Mouse (Mus musculus) hindbrain, embryonic 10.5 days (tissue): ENCODE data around the gene Mthfsd. TPM values are rescaled to one million over a fixed set of nuclear protein-coding genes. Genes with fewer than 3 reads are reported as not detected.

Source experiments
- DNase-seq: peaks from one replicate; pipeline ENCODE4 v3.0.0-alpha.2; 2017; ENCODE audit warnings: low spot score
- H3K27ac ChIP-seq: fragments of 300-500 bp; sonication (generic); 2 replicates; pipeline ENCODE4 v1.5.1; 2016; ENCODE audit warnings: mild to moderate bottlenecking, moderate library complexity
- H3K27me3 ChIP-seq: fragments of 300-500 bp; sonication (generic); 2 replicates; pipeline ENCODE4 v1.6.1; 2016; ENCODE audit warnings: mild to moderate bottlenecking; ENCODE audit not compliant: poor library complexity, insufficient read depth, severe bottlenecking
- H3K36me3 ChIP-seq: fragments of 300-500 bp; sonication (generic); 2 replicates; pipeline ENCODE4 v1.6.1; 2016; ENCODE audit warnings: mild to moderate bottlenecking, moderate library complexity
- H3K4me1 ChIP-seq: fragments of 300-500 bp; sonication (generic); replicated peaks from 2 replicates; pipeline ENCODE4 v1.6.1; 2016; ENCODE audit warnings: mild to moderate bottlenecking
- H3K4me3 ChIP-seq: fragments of 300-500 bp; sonication (generic); 2 replicates; pipeline ENCODE4 v1.5.1; 2016; ENCODE audit warnings: mild to moderate bottlenecking, moderate library complexity
- H3K9me3 ChIP-seq: fragments of 300-500 bp; sonication (generic); 2 replicates; pipeline ENCODE4 v1.6.1; 2016; ENCODE audit warnings: mild to moderate bottlenecking, moderate library complexity
- WGBS: fragments of 180-500 bp; shearing (Covaris S2); methylation state at CpG from one replicate; pipeline ENCODE4 v1.1.7; 2016; 5-methylcytosine and 5-hydroxymethylcytosine counted together
- polyA plus RNA-seq: library from polyadenylated mRNA; unstranded; fragments of >200 nt; fragmentation: Nextera tagmentation; extraction: Ambion mirVana; gene quantifications from 2 replicates; pipeline ENCODE4 v1.2.1, GENCODE M21; 2016

Mthfsd gene
- polyA plus RNA-seq, 1 experiment from 2014 or later: 68.2 TPM

- Histone ChIP-seq H3K9me3 (no peaks in the 10 kb centered on the region), H3K27ac (peak overlapping the region; percentile 4; the same call in 1 of the 2 replicates), H3K4me3 (peak overlapping the region; percentile 59), H3K4me1 (peaks cover 41% of the 10 kb centered on the region), H3K36me3 (no peaks in the 10 kb centered on the region), H3K27me3 (peaks cover 100% of the 10 kb centered on the region)
- DNase-seq: peak; percentile 77
- WGBS: under 1% methylated on average over 89 of the region's 89 CpGs
These were observed 24.9 kb downstream of the Mthfsd start for GRCm38 (mm10) chr8:121083093-121083935.

DNA sequence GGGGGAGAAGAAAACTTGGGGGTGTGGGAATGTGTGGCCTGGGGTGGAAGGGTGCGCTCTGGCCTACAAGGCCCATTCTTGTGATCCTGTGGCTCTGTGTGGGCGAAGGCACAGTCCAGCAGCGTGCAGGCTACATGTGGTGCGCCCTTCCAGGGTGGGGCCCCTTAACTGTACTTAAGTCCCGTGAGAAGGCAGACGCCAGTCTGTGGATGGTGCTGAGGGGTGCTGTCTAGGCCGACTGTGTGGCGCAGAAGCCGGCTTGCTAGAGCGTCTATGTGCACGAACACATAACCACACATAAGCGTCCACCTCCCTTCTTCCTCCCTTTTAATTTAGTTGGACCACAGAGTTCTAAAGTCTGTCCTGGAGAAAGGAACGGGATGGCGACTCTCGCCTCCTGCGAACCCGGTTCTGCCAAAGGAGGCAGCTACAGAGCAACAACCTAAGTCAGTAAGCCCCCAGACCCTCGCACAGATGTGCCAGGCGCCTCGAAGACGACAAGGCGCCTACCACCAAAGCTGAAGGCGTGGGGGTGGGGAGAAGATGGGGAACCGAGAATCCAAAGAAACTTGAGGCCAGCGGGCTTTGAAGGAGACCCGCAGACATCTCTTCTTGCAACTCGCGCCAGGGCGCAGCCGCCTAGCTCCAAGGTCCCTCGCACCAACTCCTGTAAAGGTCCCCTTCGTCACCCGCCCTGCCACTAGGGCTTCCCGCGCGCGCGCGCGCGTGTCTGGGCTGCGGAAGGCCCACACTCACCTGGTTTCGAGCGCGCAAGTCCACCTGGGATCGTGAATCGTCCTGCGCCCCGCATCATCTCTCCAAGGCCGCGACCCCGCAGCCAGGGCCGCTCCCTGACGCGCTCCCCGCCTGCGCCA is 25.7 kb downstream of the Mthfsd start:
- Histone ChIP-seq H3K36me3 (no peaks in the 10 kb centered on the region), H3K27ac (no peak overlapping the region), H3K4me3 (peak overlapping the region; percentile 59), H3K4me1 (peaks cover 41% of the 10 kb centered on the region), H3K9me3 (no peaks in the 10 kb centered on the region), H3K27me3 (peaks cover 100% of the 10 kb centered on the region)
- peak; percentile 50 for DNase-seq
- 1% methylated on average over 57 of the region's 57 CpGs for WGBS

- WGBS: 2% methylated on average over 7 of the region's 7 CpGs
- Histone ChIP-seq H3K4me1 (peaks cover 41% of the 10 kb centered on the region), H3K36me3 (no peaks in the 10 kb centered on the region), H3K27ac (no peak overlapping the region), H3K27me3 (peaks cover 100% of the 10 kb centered on the region), H3K9me3 (no peaks in the 10 kb centered on the region), H3K4me3 (no peak overlapping the region)
- DNase-seq: peak; percentile 6
These were observed 26.8 kb downstream of the Mthfsd start for GRCm38 (mm10) chr8:121081398-121081797.

GRCm38 (mm10) chr8:121080361-121081090 is 27.7 kb downstream of the Mthfsd start:
- H3K36me3 ChIP-seq: no peaks in the 10 kb centered on the region
- H3K27me3 ChIP-seq: peaks cover 100% of the 10 kb centered on the region
- H3K4me1 ChIP-seq: peaks cover 44% of the 10 kb centered on the region
- H3K4me3 ChIP-seq: no peak overlapping the region
- under 1% methylated on average over 49 of the region's 49 CpGs for WGBS
- H3K9me3 ChIP-seq: no peaks in the 10 kb centered on the region
- peak; percentile 46 for DNase-seq
- H3K27ac ChIP-seq: no peak overlapping the region

DNA sequence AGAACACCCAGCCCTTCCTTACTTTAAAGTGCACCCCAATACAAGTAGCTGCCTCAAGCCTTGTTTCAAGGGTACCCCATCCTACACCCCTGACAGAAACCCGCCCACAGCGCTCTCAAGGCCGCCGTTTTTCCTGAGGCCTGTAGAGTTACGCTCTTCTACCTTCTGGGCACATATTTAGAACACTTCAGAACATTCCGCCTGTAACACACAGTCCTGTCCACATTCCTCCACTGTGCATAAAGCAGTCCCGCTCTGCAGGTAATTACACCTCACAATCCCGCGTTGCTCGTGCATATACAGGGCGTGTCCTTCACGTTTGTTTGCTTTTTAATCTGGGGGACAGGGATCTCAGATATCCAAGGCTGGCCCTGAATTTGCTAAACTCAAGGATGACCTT is 28.2 kb downstream of the Mthfsd start:
- no peaks in the 10 kb centered on the region for H3K36me3 ChIP-seq
- H3K9me3 ChIP-seq: no peaks in the 10 kb centered on the region
- peaks cover 100% of the 10 kb centered on the region for H3K27me3 ChIP-seq
- DNase-seq: peak; percentile 43
- H3K4me3 ChIP-seq: no peak overlapping the region
- no peak overlapping the region for H3K27ac ChIP-seq
- H3K4me1 ChIP-seq: peaks cover 41% of the 10 kb centered on the region
- 3% methylated on average over 12 of the region's 12 CpGs for WGBS

DNA sequence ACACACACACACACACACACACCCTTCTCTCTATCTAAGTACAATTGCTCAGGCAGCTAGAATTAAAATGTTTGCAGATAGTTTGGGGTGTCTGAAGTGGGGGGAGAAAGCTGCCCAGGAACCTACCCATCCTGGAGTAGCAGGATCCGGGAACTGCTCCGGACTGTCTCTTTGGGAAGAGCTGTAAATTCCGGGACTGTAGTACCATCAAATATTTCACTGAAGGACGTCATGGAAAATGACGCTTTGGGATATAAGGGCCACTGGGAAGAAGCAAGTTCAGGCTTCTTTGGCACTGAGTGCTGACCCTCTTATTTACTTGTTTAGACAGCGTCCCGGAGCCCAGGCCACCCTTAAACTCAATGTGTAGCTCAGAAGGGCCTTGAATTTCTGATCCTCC is 29.0 kb downstream of the Mthfsd start:
- Histone ChIP-seq H3K36me3 (no peaks in the 10 kb centered on the region), H3K4me1 (peaks cover 33% of the 10 kb centered on the region), H3K27me3 (peaks cover 100% of the 10 kb centered on the region), H3K9me3 (no peaks in the 10 kb centered on the region), H3K27ac (no peak overlapping the region), H3K4me3 (no peak overlapping the region)
- no peak for DNase-seq
- WGBS: 2% methylated on average over 7 of the region's 7 CpGs

DNA sequence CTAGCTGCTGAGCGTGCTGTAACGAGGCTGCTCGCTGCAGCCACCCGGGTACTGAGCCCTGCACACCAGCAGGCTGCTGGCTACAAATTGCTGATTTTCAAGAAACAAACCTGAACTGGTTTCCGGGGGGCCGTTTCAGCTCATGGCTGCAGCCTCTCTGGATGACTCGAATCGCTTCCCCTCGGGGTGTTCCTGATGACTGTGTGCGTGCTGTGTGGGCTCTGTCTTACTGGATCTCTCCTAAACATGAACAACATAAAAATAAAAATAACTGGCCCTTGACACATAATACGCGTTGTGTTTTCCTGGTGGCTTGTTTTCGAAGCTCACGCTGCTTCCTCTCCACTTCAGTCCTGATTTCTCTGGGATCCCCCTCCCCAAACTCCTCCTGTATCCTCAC is 29.5 kb downstream of the Mthfsd start:
- H3K4me3 ChIP-seq: no peak overlapping the region
- H3K36me3 ChIP-seq: no peaks in the 10 kb centered on the region
- H3K27ac ChIP-seq: no peak overlapping the region
- H3K4me1 ChIP-seq: peaks cover 29% of the 10 kb centered on the region
- 2% methylated on average over 14 of the region's 14 CpGs for WGBS
- H3K27me3 ChIP-seq: peaks cover 100% of the 10 kb centered on the region
- no peaks in the 10 kb centered on the region for H3K9me3 ChIP-seq
- peak; percentile 28 for DNase-seq

- H3K4me1 ChIP-seq: peaks cover 26% of the 10 kb centered on the region
- 7% methylated on average over 7 of the region's 7 CpGs for WGBS
- H3K9me3 ChIP-seq: no peaks in the 10 kb centered on the region
- H3K4me3 ChIP-seq: no peak overlapping the region
- DNase-seq: peak; percentile 11
- no peak overlapping the region for H3K27ac ChIP-seq
- peaks cover 100% of the 10 kb centered on the region for H3K27me3 ChIP-seq
- no peaks in the 10 kb centered on the region for H3K36me3 ChIP-seq
These were observed 31.6 kb downstream of the Mthfsd start for GRCm38 (mm10) chr8:121076555-121076954.

- no peaks in the 10 kb centered on the region for H3K9me3 ChIP-seq
- peaks cover 28% of the 10 kb centered on the region for H3K4me1 ChIP-seq
- DNase-seq: peak; percentile 41
- no peak overlapping the region for H3K27ac ChIP-seq
- 1% methylated on average over 13 of the region's 13 CpGs for WGBS
- no peaks in the 10 kb centered on the region for H3K36me3 ChIP-seq
- H3K27me3 ChIP-seq: peaks cover 100% of the 10 kb centered on the region
- no peak overlapping the region for H3K4me3 ChIP-seq
These were observed 32.3 kb downstream of the Mthfsd start for GRCm38 (mm10) chr8:121075936-121076335.

- peaks cover 100% of the 10 kb centered on the region for H3K27me3 ChIP-seq
- DNase-seq: no peak
- WGBS: 1% methylated on average over 10 of the region's 10 CpGs
- H3K36me3 ChIP-seq: no peaks in the 10 kb centered on the region
- no peaks in the 10 kb centered on the region for H3K9me3 ChIP-seq
- H3K4me3 ChIP-seq: no peak overlapping the region
- H3K4me1 ChIP-seq: peaks cover 27% of the 10 kb centered on the region
- no peak overlapping the region for H3K27ac ChIP-seq
These were observed 33.4 kb downstream of the Mthfsd start for GRCm38 (mm10) chr8:121074848-121075145.

DNA sequence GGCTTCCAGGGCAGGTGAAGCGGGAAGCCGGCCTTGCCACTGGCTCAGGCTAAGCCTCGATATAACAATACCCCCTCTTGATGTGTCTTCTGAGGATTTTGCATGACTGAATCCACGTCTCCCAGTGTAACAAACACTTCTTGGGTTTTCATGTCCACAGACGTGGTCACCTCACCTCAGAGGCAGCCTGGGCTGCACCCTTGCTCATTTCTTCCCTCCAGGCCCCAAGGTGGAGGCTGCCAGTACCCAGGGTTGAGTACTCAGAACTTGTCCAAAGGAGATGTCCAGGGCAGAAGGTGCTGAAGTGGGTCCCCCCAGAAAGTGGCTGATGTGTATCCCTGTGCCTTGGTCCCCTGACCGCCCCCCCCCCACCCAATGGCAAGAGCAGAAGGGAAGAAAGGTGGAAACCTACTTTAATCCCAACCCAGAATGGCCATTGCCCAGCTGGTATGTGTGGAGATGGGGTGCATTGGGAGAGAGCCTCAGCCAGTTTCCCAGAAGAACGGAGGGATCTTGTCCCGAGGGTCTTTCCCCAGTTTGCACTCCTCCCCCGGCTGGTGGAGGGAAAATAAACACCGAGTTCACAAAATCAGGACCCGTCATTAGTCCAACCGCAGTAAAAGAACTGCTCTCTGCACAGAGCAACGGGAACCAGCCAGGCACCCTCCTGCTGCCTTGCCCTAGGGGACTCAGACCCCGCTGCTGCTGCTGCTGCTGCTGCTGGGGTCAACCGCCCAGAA is 33.9 kb downstream of the Mthfsd start:
- peak; percentile 33 for DNase-seq
- Histone ChIP-seq H3K4me3 (no peak overlapping the region), H3K4me1 (peaks cover 27% of the 10 kb centered on the region), H3K27ac (no peak overlapping the region), H3K9me3 (no peaks in the 10 kb centered on the region), H3K36me3 (no peaks in the 10 kb centered on the region), H3K27me3 (peaks cover 100% of the 10 kb centered on the region)
- 1% methylated on average over 15 of the region's 15 CpGs for WGBS
